Mouse (Mus musculus) left cerebral cortex, adult 18-20 months (tissue): Measurements from ENCODE around the gene Map4k5. TPM values are rescaled to one million over a fixed set of nuclear protein-coding genes. Genes with fewer than 3 reads are reported as not detected.

Experiments used
- DNase-seq, 2 experiments: peaks; one replicate each; pipeline ENCODE4 v3.0.0; 2021 to 2022; ENCODE audit warnings: low spot score in 2 of 2, mixed read lengths in 1 of 2
- total RNA-seq, 2 experiments: library from RNA; stranded (reverse); gene quantifications; 2 replicates each; pipeline ENCODE4 v1.2.3; 2021

Gene Map4k5
- total RNA-seq, 2 experiments from 2014 or later = 37.6 to 38.6 TPM

- no peak for DNase-seq
Measured at GRCm38 (mm10) chr12:69888345-69888744, 4.7 kb downstream of the Map4k5 start.

- DNase-seq = no peak
Measured at GRCm38 (mm10) chr12:69887776-69888175, 5.2 kb downstream of the Map4k5 start.

DNA sequence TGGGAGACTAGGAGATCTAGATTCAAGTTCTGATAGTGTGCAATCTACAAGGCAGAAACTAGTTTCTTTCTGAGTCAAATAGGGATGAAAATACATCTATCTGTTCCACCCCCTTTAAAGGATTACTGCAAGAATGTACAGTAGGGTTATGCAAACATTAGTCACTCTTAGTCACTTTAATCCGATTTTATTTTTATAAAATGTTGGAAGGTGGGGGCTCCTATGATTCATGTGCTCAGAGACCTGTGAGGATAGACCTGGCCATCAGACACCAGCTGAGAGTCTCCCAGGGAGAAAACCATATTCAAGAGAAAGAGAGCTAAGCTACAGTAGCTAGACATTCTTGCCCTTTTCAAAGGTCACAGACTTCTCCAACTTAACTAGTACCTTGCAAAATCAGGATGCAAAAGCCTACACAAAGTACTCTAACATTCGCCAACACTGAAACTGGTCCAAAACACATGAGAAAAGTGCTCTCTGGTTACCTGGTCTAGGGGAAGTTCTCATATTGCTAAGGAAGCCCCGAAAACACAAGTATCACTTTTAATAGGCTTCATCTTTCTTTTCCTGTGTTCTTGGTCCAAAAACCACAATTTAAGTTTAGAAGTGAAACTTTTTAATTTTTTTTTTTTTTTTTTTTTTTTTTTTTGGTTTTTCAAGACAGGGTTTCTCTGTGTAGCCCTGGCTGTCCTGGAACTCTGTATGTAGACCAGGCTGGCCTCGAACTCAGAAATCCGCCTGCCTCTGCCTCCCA lies 7.7 kb downstream of the Map4k5 start:
- no peak for DNase-seq

GRCm38 (mm10) chr12:69884053-69884452 lies 8.9 kb downstream of the Map4k5 start:
- no peak for DNase-seq

- DNase-seq = no peak
Measured at GRCm38 (mm10) chr12:69881198-69881905, 11.6 kb downstream of the Map4k5 start.

- DNase-seq = no peak
Measured at GRCm38 (mm10) chr12:69879739-69880138, 13.3 kb downstream of the Map4k5 start.

DNA sequence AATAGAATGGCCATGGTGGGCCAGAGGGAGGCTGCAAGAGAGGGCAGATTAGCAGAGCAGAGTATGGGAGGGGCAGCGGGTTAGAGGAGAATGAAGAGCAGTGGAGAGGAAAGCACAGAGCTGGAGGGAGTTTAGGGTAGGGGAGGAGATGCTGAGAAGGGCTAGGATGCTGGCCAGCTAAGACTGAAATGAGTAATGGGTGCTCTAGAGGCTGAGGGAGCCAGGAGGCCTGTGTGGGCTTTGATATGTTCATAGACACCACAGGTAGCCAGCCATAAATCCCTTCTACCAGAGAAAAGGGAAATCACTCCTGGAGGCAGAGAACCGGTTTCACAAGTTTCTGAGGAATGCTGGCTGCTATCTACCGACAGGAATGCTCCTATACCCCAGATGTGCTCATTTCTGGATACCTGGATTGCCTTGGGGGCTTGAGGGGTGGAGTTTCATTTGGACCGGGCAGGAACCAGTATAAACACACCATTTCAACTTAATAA lies 13.8 kb downstream of the Map4k5 start:
- DNase-seq = no peak

DNA sequence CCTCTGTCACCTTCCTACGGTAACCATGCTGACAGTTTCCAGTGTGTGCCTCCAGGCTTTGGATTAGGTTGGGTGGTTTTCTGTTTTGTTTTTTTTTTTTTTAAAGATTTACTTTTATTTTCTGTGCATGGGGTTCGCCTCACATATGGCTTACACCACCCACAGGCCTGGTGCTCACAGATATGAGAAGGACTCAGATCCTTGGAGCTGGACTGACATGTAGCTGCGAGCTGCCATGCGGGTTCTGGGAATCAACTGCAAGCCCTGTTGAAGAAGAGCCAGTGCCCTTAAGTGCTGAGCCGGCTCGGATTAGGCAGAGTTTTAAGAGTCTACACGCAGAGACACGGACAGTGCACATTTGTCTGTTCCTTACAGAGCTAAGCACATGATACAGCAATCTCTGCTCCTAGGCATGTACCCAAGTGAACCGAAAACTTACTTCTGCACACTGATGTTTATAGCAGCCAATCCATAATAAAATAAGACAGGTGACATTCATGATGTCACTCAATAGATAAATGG lies 15.1 kb downstream of the Map4k5 start:
- no peak for DNase-seq

- no peak for DNase-seq
Measured at GRCm38 (mm10) chr12:69871632-69872031, 21.4 kb downstream of the Map4k5 start.

- DNase-seq = no peak
Measured at GRCm38 (mm10) chr12:69867338-69867737, 25.7 kb downstream of the Map4k5 start.

- no peak for DNase-seq
Measured at GRCm38 (mm10) chr12:69864164-69864692, 28.8 kb downstream of the Map4k5 start.

DNA sequence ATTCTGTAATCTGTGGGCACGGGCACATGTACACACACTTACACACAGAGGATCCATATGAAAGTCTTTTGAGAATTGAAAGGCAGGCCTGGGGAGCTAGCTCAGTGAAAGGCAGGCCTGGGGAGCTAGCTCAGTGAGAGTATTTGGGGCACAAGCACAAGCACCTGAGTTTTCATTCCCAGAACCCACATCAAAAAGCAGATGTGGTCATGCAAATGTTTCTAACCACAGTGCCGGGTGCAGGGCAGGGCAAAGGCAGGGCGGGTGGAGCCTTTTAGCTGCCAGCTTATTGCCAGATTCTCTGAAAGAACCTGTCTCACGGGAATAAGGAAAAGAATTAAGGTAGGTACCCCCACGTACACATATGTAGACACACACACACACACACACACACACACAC lies 29.5 kb downstream of the Map4k5 start:
- DNase-seq = no peak

GRCm38 (mm10) chr12:69858847-69859246 lies 34.2 kb downstream of the Map4k5 start:
- no peak for DNase-seq

DNA sequence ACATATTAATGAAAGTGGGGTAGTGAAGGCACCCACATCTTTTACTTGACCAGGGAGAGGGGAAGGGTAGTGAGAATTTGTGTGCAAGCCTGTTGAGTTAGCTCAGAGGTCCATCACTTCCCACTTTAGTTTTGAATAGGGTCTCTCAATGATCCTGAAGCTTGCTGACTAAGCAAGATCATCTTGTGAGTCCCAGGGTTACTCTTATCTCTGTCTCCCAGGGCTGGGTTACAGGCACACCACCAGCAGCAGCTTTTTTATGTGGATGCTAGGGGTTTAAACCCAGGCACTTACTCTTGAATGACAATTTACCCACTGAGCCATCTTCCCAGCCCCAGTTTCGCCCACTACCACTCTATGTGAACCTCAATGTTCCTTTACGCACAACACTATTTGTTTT lies 35.4 kb downstream of the Map4k5 start:
- DNase-seq = no peak

DNA sequence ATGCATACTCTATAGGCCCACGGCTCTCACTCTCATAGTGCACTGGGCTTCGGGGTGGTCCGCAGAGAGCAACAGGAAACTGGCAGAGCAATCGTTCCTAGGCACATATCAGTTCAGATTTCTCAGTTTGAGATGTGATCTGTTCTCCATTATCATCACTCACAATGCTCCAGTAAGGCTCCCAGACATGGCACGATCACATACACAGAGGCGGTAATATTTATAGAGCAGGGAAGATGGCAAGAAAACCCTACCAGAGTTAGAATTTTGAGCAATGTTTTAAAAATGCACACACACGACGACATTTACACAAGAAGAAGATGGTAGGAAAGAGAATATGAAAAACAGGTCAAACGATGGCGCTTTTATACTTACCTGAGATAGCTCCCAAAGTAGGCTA lies 36.6 kb downstream of the Map4k5 start:
- no peak for DNase-seq

DNA sequence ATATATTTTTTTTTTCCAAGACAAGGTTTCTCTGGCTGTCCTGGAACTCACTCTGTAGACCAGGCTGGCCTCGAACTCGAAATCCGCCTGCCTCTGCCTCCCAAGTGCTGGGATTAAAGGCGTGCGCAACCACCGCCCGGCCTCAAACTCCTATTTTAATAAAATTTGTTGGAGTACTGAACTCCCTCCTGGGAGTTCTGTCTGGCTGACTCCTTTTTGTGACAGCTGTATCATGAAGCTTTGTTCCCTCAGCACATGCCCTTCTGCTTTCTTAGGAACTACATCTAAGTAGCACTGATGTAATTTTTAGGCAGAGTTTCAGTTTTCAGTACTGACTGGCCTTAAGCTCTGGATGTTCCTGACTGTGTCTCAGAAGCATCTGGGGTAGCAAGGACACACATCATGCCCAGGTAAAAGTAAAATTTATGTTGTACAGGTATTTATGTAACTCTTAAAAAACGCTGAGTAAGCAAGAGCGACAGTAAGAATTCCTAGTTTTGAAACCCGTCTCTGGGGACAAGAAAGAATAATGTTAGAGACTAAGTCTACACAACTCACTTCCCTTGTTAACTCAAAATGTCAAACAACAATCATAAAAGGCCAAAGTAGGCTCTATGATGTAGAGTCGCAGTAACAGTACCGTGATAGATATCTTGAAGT lies 37.2 kb downstream of the Map4k5 start:
- no peak for DNase-seq

DNA sequence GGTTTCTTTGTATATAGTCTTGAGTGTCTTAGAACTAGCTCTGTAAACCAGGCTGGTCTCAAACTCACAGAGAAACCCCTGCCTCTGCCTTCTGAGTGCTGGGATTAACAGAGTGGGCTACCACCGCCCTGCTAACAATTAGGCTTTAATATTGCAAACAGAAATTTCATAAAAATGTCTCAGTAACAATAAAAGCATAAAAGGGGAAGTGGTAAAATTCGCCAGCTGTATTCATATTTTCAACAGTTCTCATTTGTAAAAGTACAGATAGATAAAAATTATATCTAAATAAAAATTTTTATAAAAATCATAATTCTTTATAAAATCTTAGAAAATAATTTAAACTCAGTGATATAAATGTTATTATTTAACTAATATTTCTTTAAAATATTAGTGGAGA lies 39.1 kb downstream of the Map4k5 start:
- DNase-seq = no peak

DNA sequence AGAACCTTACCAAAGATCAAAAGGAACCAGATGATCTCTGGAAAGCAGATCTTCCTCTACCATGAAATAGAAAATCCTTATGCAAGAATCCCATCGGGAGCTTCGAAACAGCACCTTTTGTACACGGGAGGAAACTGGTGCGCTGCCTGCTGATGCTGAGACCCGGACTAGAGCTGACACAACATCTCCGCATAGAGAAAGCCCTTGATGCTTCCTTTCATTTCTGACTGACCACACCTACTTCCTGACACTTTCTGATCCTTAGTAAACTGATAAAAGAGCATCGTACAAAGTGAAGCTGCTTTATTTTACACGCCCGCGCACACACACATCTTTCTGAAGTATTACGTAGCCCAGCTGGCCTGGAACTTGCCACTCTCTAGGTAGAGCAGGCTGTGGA lies 39.6 kb downstream of the Map4k5 start:
- no peak for DNase-seq

- no peak for DNase-seq
Measured at GRCm38 (mm10) chr12:69852288-69852687, 40.7 kb downstream of the Map4k5 start.

GRCm38 (mm10) chr12:69848083-69848878 lies 44.7 kb downstream of the Map4k5 start:
- DNase-seq = no peak

- no peak for DNase-seq
Measured at GRCm38 (mm10) chr12:69846499-69846898, 46.5 kb downstream of the Map4k5 start.
